Mouse (Mus musculus) layer of hippocampus, postnatal 36 days (tissue): ENCODE measurements around the gene Sptssb. TPM values are rescaled to one million over a fixed set of nuclear protein-coding genes. Genes with fewer than 3 reads are reported as not detected.

Experiments
- DNase-seq, 2 experiments: peaks; one replicate each; pipeline ENCODE4 v3.0.0; 2022
- total RNA-seq, 2 experiments: library from RNA; stranded (reverse); gene quantifications; 2 replicates each; pipeline ENCODE4 v1.2.3; 2021

Sptssb gene
- total RNA-seq = 1 to 10 TPM; 1.3 to 2.3 TPM

DNA sequence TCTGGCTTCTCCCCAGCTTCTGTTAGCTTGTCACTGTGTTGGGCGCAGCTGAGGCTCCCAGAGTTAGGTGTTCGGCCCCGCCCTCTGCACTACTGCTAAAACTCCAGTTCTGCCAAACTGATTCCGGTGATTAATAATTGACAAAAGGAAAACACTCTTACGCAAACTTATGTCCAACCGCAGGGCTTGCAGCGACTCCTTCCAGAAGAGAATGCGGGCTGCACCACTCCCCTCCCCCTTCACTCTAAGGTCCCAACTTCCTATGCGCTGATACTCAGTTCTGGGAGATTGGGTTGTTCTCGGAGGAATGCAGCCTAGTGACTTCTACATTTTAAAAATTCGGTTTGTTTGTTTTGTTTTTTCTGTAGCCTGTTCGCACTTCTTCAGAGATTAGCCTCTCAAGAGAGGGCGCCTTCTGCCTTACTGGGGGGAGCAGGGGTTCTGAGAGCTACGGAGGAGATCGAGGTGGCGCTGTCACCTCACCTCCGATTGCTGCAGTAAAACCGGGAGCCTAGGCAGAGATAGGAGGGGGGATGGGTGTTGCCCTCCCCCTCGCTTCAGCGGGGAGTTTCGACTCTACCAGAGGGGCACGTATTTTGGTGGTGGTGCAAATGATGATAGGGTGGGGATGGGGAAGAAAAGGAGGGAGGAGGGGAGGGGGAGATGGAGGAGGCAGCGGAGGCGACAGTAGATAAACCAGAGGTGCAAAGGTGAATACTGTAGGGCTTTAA lies at the start of gene Sptssb:
Gene Sptssb (minus strand): TSS at position 83 of the 731 bp plus-strand sequence.
- peak; percentile 12 to 14 for DNase-seq

DNA sequence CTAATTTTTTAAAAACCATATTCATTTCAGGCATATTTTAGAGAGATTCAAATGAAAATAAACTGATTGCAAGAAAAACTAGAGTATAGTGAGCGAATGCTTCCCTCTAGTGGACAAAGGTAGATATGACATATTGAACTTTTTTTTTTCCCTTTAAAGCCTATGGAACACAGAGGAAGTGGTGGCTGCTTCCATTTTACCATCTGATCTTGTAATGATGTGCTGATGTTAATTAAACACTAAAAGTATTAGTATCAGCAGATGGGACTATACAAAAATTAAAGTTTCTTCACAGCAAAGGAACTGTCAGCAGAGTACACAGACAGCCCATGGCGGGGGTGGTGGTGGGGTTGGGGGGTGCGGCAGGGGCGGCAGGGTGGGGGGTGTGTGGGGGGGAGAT lies 48.3 kb upstream of the Sptssb start:
- DNase-seq = no peak

DNA sequence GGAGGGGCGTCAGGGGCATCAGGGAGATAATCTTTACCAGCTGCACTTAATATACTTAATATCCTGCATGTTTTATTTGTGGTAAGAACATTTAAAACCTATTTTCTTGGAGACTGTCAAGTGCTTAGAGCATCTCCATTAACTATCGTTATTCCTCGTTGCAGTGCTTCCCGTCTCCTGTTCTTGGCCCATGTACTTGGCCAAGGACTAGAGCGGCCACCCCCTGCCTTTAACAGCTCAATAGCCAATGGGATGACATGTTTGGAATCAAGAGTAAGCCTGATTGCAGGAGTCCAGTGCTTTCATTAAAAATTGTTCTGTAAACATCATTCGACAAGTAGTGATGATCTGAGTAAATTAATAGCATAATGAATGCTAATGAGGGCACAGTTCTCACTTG lies 47.8 kb upstream of the Sptssb start:
- no peak for DNase-seq

DNA sequence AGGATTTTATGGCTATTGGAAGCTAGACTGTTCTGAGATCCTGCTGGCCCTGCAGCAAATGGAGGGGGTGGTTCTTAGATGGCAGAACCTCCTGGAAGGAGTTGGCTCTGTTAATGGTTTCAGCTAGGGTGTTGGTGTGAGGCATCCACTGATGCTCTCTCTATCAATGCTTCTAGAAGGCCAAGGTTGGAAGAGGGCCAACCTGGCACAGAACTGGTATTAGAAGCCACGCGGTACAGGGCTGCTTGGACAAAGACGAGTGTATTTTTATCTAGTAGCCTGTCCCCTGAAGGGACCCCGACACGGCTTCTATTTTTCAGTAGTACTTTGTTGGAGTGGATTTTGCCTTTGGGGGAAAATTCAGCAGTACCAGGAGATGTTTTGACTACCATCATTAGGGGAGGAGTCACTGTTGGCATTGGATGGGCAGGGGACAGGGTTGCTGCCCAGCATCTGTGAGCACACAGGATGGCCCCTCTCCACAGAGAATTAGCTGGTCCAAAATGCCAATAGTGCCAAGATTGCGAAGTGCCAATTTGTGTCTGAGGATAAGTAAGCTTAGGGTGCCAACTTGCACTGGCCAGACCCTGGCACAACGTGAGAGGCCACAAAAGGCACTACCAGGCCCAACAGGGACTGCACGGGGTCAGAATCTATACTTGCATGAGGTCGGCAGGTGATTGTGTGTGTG lies 43.2 kb upstream of the Sptssb start:
- no peak for DNase-seq

DNA sequence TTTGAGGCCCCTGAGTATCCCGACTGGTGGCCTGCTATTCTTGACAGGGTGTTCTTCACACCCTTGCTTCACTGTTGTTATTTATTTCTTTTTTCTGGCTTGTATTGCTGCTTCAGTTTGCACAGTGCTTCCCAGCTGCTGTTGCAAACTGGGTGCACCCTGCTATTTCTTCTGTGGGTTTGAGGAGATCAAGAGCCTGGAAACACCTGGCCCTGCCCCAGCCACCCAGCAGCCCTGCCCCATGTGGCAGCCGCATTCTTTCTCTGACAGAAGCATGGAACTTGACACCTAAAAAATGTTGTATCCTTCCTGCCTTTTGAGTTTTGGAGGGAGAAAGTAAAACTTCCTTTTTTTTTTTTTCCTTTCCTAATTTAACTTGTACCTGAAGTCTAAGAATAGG lies 42.6 kb upstream of the Sptssb start:
- no peak for DNase-seq

DNA sequence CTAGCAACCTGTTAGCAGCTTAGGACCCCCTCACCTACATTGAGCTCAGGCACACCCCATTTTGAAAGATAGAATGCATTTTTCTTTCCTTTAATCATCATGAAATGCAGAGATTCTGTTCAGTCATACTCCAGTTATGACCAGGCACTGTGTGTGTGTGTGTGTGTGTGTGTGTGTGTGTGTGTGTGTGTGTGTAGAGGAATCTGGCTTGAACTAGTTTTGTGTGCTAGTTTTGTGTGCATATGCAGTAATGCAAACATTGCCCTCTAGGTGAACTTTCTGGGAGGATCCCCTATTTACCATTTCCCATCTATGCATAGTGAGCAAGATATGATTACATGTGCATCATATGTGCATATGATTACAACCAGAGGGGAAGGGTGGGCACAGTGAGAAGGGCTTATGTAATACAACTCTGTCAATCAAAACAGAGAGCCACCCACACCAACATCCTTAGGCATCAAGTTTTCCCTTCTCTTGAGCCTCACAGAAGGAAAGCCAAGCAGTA lies 42.2 kb upstream of the Sptssb start:
- no peak for DNase-seq

DNA sequence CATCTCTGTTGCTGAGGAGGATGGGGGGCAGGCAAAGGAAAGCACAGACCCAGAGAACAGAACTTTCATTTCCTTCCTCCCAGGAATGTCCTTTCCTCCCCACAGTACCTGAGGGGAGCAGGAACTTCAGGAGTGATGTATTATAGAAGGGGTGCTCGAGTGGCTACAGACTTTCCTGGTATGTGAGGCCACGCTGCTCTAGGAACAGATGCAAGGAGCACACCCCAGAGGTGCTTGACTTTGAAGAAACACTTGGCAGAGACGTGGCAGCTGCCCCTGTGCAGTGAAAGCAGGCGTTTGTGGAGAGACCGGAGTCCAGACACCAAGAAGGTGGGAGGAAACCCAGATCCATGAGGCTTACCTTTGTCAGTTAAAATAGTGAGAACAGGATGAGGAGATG lies 40.6 kb upstream of the Sptssb start:
- DNase-seq = no peak

DNA sequence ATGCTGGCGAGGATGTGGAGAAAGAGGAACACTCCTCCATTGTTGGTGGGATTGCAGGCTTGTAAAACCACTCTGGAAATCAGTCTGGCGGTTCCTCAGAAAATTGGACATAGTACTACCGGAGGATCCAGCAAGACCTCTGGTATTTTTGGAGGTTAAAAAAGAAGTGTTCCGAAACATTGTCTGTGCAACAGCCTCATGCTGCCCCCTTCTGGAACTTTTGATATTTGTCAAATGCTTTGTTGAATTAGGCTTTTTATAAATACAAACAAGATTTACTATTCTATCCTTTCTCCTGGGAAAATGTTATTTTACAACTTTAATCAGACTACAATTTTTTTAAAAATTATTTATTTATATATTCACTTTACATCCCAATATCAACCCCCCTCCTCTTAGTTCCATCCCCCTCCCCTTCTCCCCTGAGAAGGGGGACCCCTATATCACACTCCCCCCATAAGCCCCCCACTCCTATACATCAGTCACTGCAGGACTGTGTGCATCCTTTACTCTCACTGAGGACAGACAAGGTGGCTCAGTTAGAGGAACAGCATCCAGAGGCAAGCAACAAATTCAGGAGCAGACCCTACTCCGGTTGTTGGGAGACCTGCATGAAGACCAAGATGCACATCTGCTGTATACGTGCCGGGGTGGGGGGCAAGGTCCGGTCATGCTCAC lies 38.3 kb upstream of the Sptssb start:
- no peak for DNase-seq

DNA sequence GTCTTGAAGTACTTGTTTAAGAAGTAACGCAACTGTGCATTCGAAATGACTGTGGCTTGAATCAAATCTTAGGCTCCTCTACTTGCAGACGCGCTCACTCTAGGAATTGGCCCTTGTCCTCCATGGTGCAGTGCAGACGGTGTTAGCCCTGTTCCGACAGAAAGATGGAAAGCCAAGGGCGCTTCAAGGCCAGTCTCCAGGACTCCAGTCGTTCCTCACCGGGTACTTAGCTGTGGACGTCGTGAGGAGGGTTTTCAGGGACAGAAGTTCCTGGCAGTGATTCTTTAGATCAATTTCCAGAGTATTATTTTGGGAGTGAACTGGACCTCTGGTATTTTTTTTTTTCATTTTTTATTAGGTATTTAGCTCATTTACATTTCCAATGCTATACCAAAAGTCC lies 35.8 kb upstream of the Sptssb start:
- DNase-seq = no peak

DNA sequence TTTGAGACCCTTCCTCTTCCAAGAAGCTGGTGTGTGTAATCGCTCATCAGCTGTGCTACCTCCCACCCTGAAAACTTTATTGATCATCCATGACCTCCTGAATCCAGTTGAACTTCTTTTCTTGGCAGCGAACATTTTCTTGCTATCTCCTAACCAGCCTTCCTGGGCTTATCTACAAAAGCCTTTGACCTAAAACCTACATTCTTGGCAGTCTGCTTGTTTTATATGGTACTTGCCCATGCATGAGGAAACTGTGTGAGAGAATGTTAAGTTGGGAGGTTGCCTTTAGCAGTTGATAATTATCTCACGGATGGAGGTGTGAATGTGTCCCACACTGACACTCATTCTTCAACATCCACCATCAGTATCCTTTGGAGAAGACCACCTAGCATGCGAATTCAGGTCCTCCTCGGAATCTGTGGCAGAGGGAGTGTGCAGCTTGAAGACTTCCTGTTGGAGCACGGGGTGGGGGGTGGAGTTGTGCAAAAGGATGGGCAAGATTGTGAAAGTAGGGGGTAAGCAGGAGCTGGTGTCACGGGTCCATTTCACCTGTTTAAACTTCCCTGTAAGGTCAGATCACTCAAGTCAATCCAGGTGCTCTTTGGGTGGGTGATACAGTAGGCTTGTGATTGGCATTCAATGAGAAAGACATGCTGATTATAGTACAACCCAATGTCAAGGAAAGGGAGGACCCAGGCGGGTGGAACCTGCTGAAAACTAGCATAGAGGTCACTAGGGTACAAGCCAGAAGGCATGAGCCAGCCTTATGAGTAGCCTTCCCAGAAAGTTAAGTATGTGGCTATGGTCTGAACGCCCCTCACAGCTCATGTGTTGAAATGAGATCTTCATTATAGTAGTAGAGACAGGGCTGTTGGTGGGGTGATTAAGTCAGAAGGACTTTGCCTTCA lies 32.7 kb upstream of the Sptssb start:
- no peak for DNase-seq

DNA sequence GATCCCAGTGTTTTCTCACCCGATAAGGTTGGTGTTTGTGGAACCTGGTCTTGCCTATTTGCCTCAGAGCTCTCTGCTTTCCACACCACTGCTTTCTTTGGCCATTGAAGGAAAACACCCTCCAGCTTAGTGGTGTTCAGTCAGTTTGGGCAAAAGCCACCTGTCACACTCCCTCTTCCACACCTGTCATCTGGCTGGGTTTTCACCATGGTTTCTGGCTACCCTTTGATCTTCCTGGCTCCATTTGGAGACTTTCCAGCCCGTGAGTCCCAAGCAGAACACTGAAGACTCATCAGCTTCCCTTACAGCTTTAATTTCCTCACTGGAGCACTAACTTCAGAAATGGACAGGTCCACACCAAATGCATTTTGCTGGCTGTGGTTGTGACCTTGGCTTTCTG lies 26.1 kb upstream of the Sptssb start:
- DNase-seq = no peak

DNA sequence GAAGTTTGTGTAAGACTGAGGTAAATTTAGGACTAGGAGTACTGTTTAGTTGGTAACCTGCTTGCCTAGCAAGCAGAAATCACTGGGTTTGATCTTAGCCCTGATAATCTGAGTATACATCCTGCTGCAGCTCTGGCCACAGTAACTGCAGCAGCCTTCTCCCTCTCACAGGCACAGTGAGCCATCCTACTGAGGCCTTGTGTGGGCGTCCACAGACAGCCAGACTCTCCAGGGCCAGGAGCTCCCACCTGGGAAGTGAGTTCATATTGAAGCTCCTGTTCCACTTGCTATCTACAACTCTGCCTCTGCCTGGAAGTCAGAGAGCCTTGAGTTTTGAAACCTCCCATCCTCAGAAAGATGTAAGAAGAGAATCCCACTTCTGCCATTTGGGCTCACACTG lies 24.0 kb upstream of the Sptssb start:
- DNase-seq = no peak

DNA sequence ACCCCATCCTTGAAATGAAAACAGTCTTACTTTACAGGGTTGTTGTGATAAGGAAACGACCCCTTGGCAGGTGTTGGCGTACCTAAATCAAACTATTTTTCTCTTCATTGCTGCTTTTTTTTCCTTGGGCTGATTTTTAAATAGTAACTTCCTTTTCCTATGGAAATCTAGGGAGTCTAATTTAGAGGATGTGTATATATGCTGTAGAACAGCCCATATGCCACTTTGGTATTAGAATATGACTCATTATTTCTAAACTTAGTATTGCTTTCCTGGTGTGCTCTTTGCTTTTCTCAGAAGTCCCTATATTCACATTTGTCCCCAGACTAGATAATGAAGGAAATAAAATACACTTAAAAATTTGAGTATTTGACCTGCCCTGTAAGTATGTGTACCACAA lies 17.8 kb upstream of the Sptssb start:
- DNase-seq = no peak

DNA sequence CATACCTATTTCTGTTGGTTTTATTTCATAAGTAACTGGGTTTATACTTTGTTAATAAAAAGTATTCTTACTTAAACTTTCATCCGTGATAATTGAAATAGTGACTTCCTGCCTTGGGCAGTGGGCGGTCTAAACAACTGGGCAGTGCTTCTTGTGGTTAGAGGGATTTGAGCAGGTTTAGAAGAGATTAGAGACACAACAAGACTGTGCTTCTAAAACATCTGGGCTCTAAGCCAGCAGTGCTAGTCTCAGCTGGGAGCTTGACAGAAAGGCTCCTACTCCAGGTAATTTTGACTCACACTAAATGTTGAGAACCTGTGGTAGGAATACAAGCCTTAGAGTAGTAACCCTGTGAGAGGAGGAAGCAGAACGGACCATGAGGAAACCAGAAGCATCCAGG lies 15.0 kb upstream of the Sptssb start:
- no peak for DNase-seq

DNA sequence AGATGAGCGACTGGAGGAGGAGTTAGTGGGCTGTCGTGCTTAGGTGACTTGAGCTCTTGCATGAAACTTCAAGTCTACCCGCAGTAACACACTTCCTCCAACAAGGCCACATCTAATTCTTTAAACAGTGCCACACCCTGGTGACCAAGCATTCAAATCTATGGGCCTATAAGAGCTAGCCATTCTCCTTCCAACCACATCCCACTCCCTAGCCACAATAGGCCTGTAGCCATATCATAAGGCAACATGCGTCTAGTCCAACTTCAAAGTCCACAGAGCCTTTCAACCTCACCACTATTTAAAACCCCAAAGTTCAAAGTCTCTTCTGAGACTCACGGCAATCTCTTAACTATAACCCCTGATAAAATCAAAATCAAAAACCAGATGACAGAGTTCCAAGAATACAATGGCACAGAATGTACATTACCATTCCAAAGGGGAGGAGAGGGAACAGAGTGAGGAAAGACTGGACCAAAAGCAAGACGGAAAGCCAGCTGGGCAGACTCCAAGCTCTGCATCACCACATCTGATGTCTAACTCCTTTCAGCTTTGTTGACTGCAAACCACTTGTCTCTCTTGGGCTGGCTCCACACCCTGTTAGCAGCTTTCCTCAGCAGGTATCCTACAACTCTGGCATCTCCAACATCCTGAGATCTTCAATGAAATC lies 13.1 kb upstream of the Sptssb start:
- no peak for DNase-seq

DNA sequence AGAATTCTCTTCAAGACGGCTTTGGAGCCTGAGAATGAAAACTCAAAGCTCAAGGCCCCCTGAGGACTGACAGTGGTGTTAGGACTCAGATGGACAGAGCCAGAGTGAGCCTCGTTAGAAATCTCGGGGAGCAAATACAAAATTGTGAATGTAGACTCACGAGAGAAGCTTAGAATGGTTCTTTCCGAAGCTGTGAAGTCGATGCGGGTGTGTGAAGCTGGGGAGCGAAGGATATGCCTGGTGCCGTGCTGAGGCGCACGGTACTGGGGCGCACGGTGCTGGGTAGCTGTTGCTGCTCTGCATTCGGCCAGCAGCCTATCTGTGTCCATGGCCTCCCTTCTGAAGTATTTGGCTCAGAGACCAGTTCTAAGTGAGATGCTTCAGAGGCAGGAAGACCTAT lies 11.4 kb upstream of the Sptssb start:
- no peak for DNase-seq

DNA sequence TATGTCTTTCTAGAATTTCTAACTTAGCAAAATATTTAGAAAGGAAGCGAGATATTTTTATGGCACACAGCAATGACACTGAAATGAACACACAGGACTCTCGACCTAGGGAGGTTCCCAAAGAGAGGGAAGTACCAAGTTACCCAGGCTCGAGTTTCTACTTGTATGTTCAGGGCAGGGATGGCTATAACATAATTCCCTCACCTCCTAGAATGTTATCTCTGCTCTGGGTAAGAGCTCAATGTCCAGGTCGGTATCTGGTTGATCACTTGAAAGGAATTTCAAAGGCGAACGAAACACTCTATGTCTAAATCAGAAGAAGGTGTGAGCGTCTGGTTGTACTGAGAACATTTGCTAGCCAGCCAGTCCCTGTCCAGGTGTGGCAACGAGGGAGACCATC lies 10.0 kb upstream of the Sptssb start:
- DNase-seq = no peak

DNA sequence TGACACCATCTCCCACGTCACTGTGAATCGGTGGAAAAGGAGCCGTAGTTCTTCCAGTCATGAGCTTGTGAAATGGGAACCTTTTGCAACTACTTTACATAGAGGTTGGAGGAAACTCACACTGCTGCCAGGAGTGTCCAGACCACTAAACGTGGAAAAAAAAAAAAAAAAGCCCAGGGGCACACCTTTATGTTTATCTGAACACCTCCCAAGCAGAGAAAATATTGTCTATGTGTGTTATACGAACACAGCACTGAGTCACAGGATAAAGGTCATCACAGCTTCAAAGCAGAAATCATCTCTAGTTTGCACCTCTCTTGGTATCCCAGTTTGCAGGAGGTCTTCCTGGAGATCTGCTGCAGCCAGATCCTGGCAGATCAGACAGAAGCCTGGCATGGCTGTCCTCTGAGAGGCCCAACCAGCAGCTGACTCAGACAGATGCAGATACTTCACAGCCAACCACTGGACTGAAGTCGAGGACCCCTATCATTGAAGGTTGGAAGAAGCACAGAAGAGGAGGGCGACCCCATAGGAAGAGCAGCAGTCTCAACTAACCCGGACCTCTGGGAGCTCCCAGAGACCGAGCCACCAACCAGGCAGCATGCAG lies 2.2 kb upstream of the Sptssb start:
- no peak for DNase-seq

DNA sequence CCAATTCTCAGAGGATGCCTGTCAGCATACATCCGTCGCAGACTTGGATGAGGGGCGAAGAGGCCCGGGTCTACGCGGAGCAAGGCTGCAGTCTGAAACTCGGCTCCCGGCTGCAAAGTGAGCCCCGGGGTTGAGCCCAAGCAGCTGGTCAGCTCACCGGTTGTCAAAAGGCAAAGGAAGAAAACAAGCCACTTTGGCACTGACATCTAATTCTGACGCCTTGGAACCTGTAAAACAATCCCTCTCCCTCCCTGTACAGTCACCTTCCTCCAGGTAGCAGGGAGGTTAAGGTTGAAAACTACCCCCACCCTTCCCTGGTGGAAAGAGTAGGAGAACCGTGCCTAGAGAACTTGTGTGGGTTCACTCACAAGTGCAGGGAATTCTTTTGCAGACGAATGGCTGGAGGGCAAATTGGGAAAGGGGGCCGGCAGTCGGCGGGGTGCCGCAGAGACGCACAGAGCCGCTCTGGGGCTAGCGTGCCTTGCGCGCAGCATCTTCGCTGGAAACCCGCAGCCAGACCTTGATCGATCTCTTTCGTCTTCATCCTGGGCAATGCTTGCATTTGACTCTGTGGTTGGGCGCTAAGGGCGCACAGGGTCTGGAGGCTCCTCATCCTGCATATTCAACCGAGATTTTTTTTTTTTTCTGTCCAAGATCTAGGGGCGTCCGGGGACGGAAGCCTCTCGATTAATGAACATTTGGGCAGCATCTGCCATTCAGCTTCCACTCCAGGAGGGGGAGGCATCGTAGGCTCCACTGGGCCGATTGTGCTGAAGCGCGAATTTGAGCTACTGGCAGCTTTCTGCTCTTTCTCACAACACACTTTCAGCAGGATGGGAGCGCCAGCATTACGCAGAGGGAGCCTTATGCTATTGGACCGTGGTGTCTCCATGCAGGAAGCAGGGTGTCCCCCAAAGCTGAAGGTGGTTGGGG lies 1.1 kb upstream of the Sptssb start:
- peak; percentile 60 to 70 for DNase-seq

DNA sequence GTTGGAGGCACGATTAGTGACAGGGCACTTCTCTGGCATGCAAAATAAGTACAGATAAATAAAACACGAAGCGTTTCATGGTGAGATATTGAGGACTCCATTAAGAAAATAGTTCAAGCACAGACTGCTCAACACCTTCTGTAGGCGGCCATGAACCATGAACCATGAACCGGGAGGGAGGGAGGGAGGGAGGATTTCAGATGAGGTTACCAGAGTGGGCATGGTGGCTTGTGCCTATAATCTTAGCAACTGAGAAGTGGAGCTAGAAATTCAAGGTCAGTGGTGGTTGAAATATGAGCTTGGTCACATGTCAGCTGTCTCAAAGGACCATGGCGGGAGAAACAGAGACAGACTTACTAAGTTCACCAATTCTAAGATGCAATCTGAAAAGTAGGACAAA lies 20.3 kb downstream of the Sptssb start:
- DNase-seq = no peak
